Mouse (Mus musculus): ENCODE measurements around the gene Kat5.

- TF ChIP-seq CTCF (IDR thresholded peaks at IDR 0.05; ENCODE audit: control insufficient read depth, insufficient read depth, low read length) (no peak), POLR2A (IDR thresholded peaks at IDR 0.05; ENCODE audit: borderline replicate concordance, control insufficient read depth, low read depth, low read length) (no peak)
These were observed 4.9 kb upstream of the Kat5 start for GRCm38 (mm10) chr19:5614953-5615352.
